Mouse (Mus musculus) kidney, postnatal 4 days (tissue): Measurements from ENCODE around the gene Cd209f.
"Not testable (repeated sequence)": the region's sequence is repeated elsewhere in the genome, so short reads cannot be mapped to it uniquely, and the experiment has no call there.

ENCODE experiments used
- DNase-seq, 2 experiments: peaks; one replicate each; pipeline ENCODE4 v3.0.0; 2021; ENCODE audit warnings: mixed read lengths in 2 of 2

Cd209f gene

GRCm38 (mm10) chr8:4105735-4106134 is at the start of gene Cd209f:
Gene Cd209f, minus strand, starts transcription at chr8:4105835.
- DNase-seq, result not testable (repeated sequence)

DNA sequence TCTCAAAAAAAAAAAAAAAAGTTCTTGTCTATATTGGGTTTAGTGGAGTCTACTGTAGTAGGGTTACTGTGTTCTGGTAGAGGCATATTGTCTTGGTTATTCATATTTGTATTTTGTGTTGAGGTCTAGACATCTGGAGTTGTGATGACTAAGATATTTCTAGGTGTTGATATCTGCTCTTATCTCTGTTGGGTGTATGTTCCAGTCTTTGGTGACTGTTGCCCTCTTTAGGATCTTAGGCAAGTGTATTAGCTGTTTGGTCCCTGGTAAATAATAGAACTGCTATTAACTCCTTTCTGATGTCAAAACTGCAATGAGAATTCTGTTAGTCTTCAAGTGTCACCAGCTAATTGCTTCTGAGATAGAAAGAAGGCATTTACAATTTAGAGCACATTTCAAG is 49.2 kb upstream of the Cd209f start:
- no peak for DNase-seq

DNA sequence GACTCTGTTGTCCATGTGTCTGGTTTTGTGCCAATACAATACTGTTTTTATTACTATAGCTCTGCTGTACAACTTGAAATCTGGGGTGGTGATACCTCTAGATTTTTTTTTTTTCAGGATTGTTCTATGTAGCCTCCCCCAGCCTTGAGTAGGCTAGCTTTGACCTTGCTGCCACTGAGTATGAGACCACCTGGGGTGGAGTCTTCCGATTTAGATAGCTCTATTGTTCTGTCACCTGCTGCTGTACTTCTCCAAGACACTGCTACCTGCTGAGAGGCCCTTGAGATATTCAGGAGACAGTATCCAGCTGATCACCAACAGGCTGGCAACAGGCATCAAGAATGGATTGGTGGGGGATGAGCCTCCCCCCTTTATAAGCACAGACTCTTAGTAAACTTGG is 41.6 kb upstream of the Cd209f start:
- DNase-seq, result no peak

- peak in 1 of 2 experiments; percentile 5 for DNase-seq
Measured at GRCm38 (mm10) chr8:4141721-4142120, 36.1 kb upstream of the Cd209f start.

GRCm38 (mm10) chr8:4139660-4140646 is 34.3 kb upstream of the Cd209f start:
- DNase-seq, result peak; percentile 84 to 86

- DNase-seq, result no peak
Measured at GRCm38 (mm10) chr8:4133798-4134197, 28.2 kb upstream of the Cd209f start, which contains the start of gene Cd209g. Gene Cd209g, plus strand, starts transcription at chr8:4134098.

DNA sequence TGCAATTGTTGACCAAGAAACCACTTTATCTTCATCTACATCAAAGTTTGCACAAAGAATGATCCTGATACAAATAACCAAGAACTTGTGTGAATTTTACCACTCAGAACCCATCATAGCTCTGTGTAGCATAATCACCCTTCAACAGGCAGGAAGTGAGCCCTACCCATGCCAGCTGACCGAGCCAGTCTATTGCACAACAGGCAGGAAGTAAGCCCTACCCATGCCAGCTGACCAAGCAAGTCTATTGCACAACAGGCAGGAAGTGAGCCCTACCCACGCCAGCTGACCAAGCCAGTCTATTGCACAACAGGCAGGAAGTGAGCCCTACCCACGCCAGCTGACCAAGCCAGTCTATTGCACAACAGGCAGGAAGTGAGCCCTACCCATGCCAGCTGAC is 17.1 kb downstream of the Cd209f start:
- DNase-seq, result not testable (repeated sequence)

GRCm38 (mm10) chr8:4087180-4087722 is 18.4 kb downstream of the Cd209f start:
- DNase-seq, result peak; percentile 7 to 11
